Comparison of ENCODE assay signal across 11 mouse cellular contexts in genomic region chr5:104434835-104435301, GRCm38 (mm10). TPM values are rescaled to one million over a fixed set of nuclear protein-coding genes. Genes with fewer than 3 reads are reported as not detected.
DNase-seq lines count a peak whose midpoint lies in the region; ATAC-seq lines count a peak whose summit lies in the region.
"Had no signal": no experiment of that assay in that cellular context is flagged by ENCODE, and none has a peak within 500 bp of the region (broad histone marks: within the 10 kb centered on the region; RNA-seq: fewer than 3 reads in every experiment).

Gene Spp1, plus strand, starts transcription at chr5:104435118.

- H3K4me2 ChIP-seq in heart, embryonic 11.5 days, result no peak within 1 kb of the TSS
- H3K4me2 ChIP-seq: limb, embryonic 12.5 days had no signal

- no peaks in the 10 kb centered on the region for H3K27me3 ChIP-seq in heart, embryonic 11.5 days (ENCODE audit: control insufficient read depth, insufficient read depth, low read length)

- H3K9ac ChIP-seq in heart, embryonic 11.5 days (ENCODE audit: low read depth, low read length), result no peak within 1 kb of the TSS
- H3K9ac ChIP-seq: limb, embryonic 12.5 days had no signal

- H3K27ac ChIP-seq in heart, embryonic 11.5 days (ENCODE audit: low read depth, low read length), result no peak within 1 kb of the TSS
- H3K27ac ChIP-seq: limb, embryonic 12.5 days had no signal

- peak; percentile 15 for DNase-seq in adrenal gland, adult 2 months
- no peak for DNase-seq in adrenal gland, postnatal 10 days
- DNase-seq in spleen, postnatal 36 days (ENCODE audit: low spot score in 2 of 2), result peak; percentile 3 to 6
- no peak for DNase-seq in spleen, postnatal 10 days (ENCODE audit: low spot score in 2 of 2)
- peak; percentile 58 for DNase-seq in kidney, postnatal 10 days
- DNase-seq in embryo, embryonic 11 days, result no peak
- no peak for DNase-seq in cerebellum, postnatal 10 days
- DNase-seq: right cerebral cortex, postnatal 4 days had no signal

- WGBS in heart, embryonic 11.5 days (ENCODE audit: insufficient replicate concordance), result 68% methylated on average over 7 of the region's 7 CpGs

- H3K4me1 ChIP-seq in heart, embryonic 11.5 days (ENCODE audit: control insufficient read depth, insufficient read depth, low read length), result no peaks in the 10 kb centered on the region
- H3K4me1 ChIP-seq: limb, embryonic 12.5 days had no signal

- H3K36me3 ChIP-seq in heart, embryonic 11.5 days (ENCODE audit: control insufficient read depth, insufficient read depth, low read length), result no peaks in the 10 kb centered on the region
- H3K36me3 ChIP-seq: limb, embryonic 12.5 days had no signal

- ATAC-seq in heart, embryonic 11.5 days (replicated peaks; ENCODE audit: insufficient number of reproducible peaks, low FRiP score, low TSS enrichment), result no peak

- no peaks in the 10 kb centered on the region for H3K9me3 ChIP-seq in heart, embryonic 11.5 days (replicated peaks; ENCODE audit: control insufficient read depth, low read length)
- H3K9me3 ChIP-seq: limb, embryonic 12.5 days had no signal

- no peak within 1 kb of the TSS for H3K4me3 ChIP-seq in heart, embryonic 11.5 days (ENCODE audit: low read depth, low read length)
- H3K4me3 ChIP-seq: erythroblast, embryonic 14.5 days; limb, embryonic 12.5 days had no signal

RNA-seq across cellular contexts. Expression of gene Spp1, which starts in this region (rescaled TPM):
- 100 to 1,000 TPM; 175 to 300 TPM for total RNA-seq in adrenal gland, adult 2 months (2021)
- 12.6 and 26.8 TPM in 2 replicates for polyA plus RNA-seq in adrenal gland, adult 2 months (2012; rRNA removed)
- 100 to 1,000 TPM in 1 of 2 experiments, 1 to 10 TPM in 1; 7.9 to 122 TPM for total RNA-seq in adrenal gland, postnatal 10 days (2021)
- polyA plus RNA-seq in heart, embryonic 11.5 days (2014; fragmentation: Nextera tagmentation; extraction: Ambion mirVana), result 1.3 and 2.3 TPM in 2 replicates
- polyA plus RNA-seq: erythroblast, embryonic 14.5 days had no signal

Comparison
In these comparisons a context has a peak if more than half of its experiments do, and no peak if none do; other contexts are left out.
1. DNase-seq: peak in adrenal gland, adult 2 months (single experiment), spleen, postnatal 36 days (2 of 2) and kidney, postnatal 10 days (single experiment); none in adrenal gland, postnatal 10 days (single experiment), spleen, postnatal 10 days (0 of 2), embryo, embryonic 11 days (single experiment) and cerebellum, postnatal 10 days (0 of 2).